Mouse (Mus musculus): Measurements from ENCODE around the gene Pip.
A peak's percentile ranks its signal among the peaks of the same experiment; 100 is the strongest.

Gene Pip

DNA sequence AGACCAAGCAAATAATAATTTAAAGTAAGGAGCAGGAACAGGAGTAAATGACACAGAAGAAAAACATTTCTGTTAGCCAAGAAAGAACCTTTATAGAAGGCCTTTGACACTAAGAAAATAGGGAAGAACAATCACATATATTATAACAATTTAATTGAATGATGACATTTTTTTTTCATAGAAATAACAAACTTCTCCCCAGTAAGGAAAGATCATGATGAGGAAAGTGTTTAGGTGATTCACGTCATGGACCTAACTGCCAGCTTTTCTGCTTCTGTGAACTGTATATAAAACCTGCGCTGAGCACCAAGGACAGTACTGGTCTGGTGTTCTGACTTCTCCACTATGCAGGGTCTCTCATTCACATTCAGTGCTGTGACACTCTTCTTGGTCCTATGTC, at the start of gene Pip:
Gene Pip, plus strand, starts transcription at position 301 of the 400 bp plus-strand sequence.
- no peak for ATAC-seq (ENCODE audit: low TSS enrichment)

DNA sequence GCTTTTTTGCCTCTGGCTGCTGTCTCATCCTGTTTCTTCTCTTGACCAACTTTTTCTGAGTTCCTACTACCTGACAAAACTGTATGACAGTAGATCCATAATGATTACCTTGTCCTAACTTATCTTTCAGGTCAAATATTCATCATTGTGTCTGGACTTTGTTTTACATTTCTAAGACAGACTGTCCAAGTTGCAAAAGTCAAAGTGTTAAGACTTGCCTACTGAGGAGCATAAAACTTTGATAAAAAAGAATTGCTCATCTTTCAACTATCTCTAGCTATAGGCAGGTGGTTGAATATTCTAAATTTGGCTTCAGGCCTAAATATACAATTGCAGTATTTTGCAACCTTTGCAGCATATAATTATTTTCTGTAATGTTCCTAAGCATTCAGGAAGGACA, 23.2 kb upstream of the Pip start:
- ATAC-seq (ENCODE audit: low TSS enrichment): no peak

DNA sequence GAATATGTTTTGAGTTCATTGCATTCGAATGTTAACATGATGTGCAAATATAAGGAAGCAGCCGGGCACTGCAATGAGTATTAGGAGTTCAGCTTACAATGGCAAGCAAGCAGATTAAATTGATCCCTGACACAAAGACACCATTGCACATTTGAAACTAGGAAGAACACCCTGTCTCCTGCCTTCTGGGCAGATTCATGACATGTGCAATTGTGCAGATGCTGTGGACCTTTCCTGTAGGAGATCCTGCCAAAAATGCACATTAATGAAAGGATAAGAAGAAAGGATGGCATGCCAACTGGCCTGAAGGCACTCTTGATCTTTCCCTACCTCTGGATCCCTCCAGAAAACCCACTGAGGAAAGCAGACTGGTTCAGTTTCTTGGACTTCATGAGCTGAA, 17.8 kb upstream of the Pip start:
- no peak for ATAC-seq (ENCODE audit: low TSS enrichment)

DNA sequence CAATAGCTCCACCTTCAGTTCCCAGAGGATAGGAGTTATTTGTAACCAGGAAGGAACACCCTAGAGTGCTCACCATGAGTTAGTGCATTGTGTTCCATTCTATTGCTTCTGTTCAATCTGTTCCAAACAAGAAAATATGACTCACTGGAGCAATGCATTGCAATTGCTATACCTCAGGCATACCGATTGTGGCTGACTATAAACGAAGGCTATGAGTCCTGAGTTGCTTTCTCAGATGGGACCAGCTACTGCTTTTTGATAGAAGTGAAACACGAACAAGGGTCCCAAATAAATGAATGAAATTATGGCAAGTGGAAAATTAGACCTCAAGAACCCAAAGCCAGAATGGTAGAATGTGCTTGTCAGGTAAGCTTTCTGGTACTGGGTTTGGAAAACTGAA, 5.4 kb downstream of the Pip start, which contains the start of gene Sval2:
Gene Sval2, plus strand, starts transcription at position 301 of the 400 bp plus-strand sequence.
- ATAC-seq (ENCODE audit: low TSS enrichment): no peak

DNA sequence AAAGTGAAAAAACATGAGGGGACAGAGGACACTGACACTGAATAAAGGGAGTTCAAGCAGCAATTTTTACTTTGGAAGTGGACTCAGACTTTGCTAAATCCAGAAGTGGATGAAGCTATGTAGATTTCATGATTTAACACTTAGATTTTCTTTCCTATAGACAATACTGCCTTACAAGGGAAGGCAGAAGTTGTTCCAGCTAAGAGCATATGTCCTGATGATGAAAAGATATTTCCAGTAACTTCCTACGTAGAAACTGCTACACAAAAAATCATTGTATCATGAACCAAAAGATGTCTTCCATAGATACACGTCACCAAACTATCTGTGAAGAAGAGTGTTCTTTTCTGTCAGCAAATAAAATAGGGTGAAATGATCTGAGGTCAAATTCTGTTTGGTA, 16.7 kb downstream of the Pip start:
- peak; percentile 92 for ATAC-seq (ENCODE audit: low TSS enrichment)

Data from frontal cortex, adult (tissue).